Mouse (Mus musculus): ENCODE data around the gene Atp13a5.

GRCm38 (mm10) chr16:29327910-29328309 lies 50.6 kb downstream of the Atp13a5 start:
- TF ChIP-seq CTCF (IDR thresholded peaks at IDR 0.05; ENCODE audit: low read depth) (no peak), EP300 (IDR thresholded peaks at IDR 0.05; ENCODE audit: low read depth) (no peak)
